Mouse (Mus musculus): ENCODE results near the gene Cnn2.

Gene Cnn2

GRCm38 (mm10) chr10:79969124-79969568 lies 19.2 kb upstream of the Cnn2 start:
- DNase-seq (ENCODE audit: extremely low spot score, low spot score): no peak

- no peak for DNase-seq (ENCODE audit: extremely low spot score, low spot score)
Observed at GRCm38 (mm10) chr10:79970415-79971182, 17.8 kb upstream of the Cnn2 start, which contains the start of gene Grin3b. TSS of gene Grin3b (plus strand) at chr10:79970715.

- no peak for DNase-seq (ENCODE audit: extremely low spot score, low spot score)
Observed at GRCm38 (mm10) chr10:79971183-79971497, 17.2 kb upstream of the Cnn2 start.

GRCm38 (mm10) chr10:79972831-79973230 lies 15.6 kb upstream of the Cnn2 start:
- no peak for DNase-seq (ENCODE audit: extremely low spot score, low spot score)

GRCm38 (mm10) chr10:79974087-79974486 lies 14.3 kb upstream of the Cnn2 start:
- DNase-seq (ENCODE audit: extremely low spot score, low spot score): no peak

- no peak for DNase-seq (ENCODE audit: extremely low spot score, low spot score)
Observed at GRCm38 (mm10) chr10:79974668-79975067, 13.7 kb upstream of the Cnn2 start.

- DNase-seq (ENCODE audit: extremely low spot score, low spot score): no peak
Observed at GRCm38 (mm10) chr10:79976071-79976721, 12.2 kb upstream of the Cnn2 start.

GRCm38 (mm10) chr10:79976722-79977107 lies 11.7 kb upstream of the Cnn2 start:
- DNase-seq (ENCODE audit: extremely low spot score, low spot score): no peak

GRCm38 (mm10) chr10:79977324-79977723 lies 11.1 kb upstream of the Cnn2 start:
- no peak for DNase-seq (ENCODE audit: extremely low spot score, low spot score)

GRCm38 (mm10) chr10:79978061-79978460 lies 10.3 kb upstream of the Cnn2 start:
- DNase-seq (ENCODE audit: extremely low spot score, low spot score): no peak

GRCm38 (mm10) chr10:79979401-79980155 lies 8.8 kb upstream of the Cnn2 start:
- no peak for DNase-seq (ENCODE audit: extremely low spot score, low spot score)

GRCm38 (mm10) chr10:79983205-79983604 lies 5.2 kb upstream of the Cnn2 start:
- no peak for DNase-seq (ENCODE audit: extremely low spot score, low spot score)

- peak; percentile 68 for DNase-seq (ENCODE audit: extremely low spot score, low spot score)
Observed at GRCm38 (mm10) chr10:79983670-79984069, 4.7 kb upstream of the Cnn2 start.

- DNase-seq (ENCODE audit: extremely low spot score, low spot score): peak; percentile 83
Observed at GRCm38 (mm10) chr10:79984195-79984816, 4.1 kb upstream of the Cnn2 start, which contains the start of gene Tmem259. TSS of gene Tmem259 (minus strand) at chr10:79984330.

- peak; percentile 92 for DNase-seq (ENCODE audit: extremely low spot score, low spot score)
Observed at GRCm38 (mm10) chr10:79984871-79985270, 3.5 kb upstream of the Cnn2 start.

GRCm38 (mm10) chr10:79985334-79986231 lies 2.8 kb upstream of the Cnn2 start:
- DNase-seq (ENCODE audit: extremely low spot score, low spot score): peak; percentile 65

- DNase-seq (ENCODE audit: extremely low spot score, low spot score): no peak
Observed at GRCm38 (mm10) chr10:79986232-79986878, 2.0 kb upstream of the Cnn2 start.

GRCm38 (mm10) chr10:79986963-79987362 lies 1.4 kb upstream of the Cnn2 start:
- DNase-seq (ENCODE audit: extremely low spot score, low spot score): peak; percentile 89

- peak; percentile 44 for DNase-seq (ENCODE audit: extremely low spot score, low spot score)
Observed at GRCm38 (mm10) chr10:79987771-79988505, 446 bp upstream of the Cnn2 start.

Measured in neural tube, embryonic 10.5 days (tissue).